Mouse (Mus musculus): ENCODE results near the gene Olfr1271.
"Not testable (repeated sequence)": the region's sequence is repeated elsewhere in the genome, so short reads cannot be mapped to it uniquely, and the experiment has no call there.

Gene Olfr1271

DNA sequence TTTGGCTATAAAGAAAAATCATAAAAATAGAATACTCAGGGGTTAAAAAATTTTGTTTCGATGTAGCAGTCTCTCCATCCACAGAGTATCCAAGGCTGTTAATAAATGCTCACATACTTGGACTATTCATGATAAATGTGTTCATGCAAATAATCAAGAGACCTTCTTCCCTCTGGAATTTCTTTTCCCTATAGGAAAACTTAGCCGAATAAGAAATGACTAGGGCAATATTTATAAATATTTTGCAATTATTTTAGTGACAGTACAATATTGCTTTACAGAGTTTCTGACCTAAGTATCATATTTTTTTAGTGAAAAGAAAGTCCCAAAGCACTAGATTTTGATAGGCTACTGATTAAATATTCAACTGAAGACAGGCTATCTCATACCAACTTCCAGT lies at the start of gene Olfr1271:
Gene Olfr1271, minus strand, starts transcription at position 101 of the 400 bp plus-strand sequence.
- DNase-seq (ENCODE audit: low spot score in 2 of 2): no peak

- no peak for DNase-seq (ENCODE audit: low spot score in 2 of 2)
Measured at GRCm38 (mm10) chr2:90292741-90293140, 21.9 kb upstream of the Olfr1271 start, which contains the start of gene Olfr1272. TSS of gene Olfr1272 (minus strand) at chr2:90292841.

- no peak for DNase-seq (ENCODE audit: low spot score in 2 of 2)
Measured at GRCm38 (mm10) chr2:90257492-90257891, 13.3 kb downstream of the Olfr1271 start, which contains the start of gene Olfr142. TSS of gene Olfr142 (minus strand) at chr2:90257592.

GRCm38 (mm10) chr2:90224393-90224792 lies 46.4 kb downstream of the Olfr1271 start, which contains the start of gene Olfr1506:
TSS of gene Olfr1506 (minus strand) at chr2:90224493.
- not testable (repeated sequence) for DNase-seq (ENCODE audit: low spot score in 2 of 2)
